Comparison of ENCODE assay signal across 8 mouse cellular contexts in genomic region chr1:46853317-46854035, GRCm38 (mm10). TPM values are rescaled to one million over a fixed set of nuclear protein-coding genes. Genes with fewer than 3 reads are reported as not detected.
DNase-seq lines count a peak whose midpoint lies in the region; ATAC-seq lines count a peak whose summit lies in the region.

No protein-coding gene starts in this region.

- no peaks in the 10 kb centered on the region for H3K9me3 ChIP-seq in heart, embryonic 14.5 days (ENCODE audit: control insufficient read depth, low read length)
- no peaks in the 10 kb centered on the region for H3K9me3 ChIP-seq in liver, embryonic 13.5 days (replicated peaks)
- no peaks in the 10 kb centered on the region for H3K9me3 ChIP-seq in stomach, embryonic 16.5 days (replicated peaks; ENCODE audit: control insufficient read depth, low read length)

- peaks cover 2 to 16% of the 10 kb centered on the region in 2 experiments for H3K4me1 ChIP-seq in heart, embryonic 14.5 days (ENCODE audit: control insufficient read depth in 2 of 2, insufficient read depth in 2 of 2, low read length in 2 of 2)
- peaks cover 34% of the 10 kb centered on the region for H3K4me1 ChIP-seq in liver, embryonic 13.5 days (replicated peaks)
- peaks cover 19% of the 10 kb centered on the region for H3K4me1 ChIP-seq in stomach, embryonic 16.5 days (ENCODE audit: control insufficient read depth, insufficient read depth, low read length)

- peak overlapping the region; percentile 99 to 100 for H3K27ac ChIP-seq in heart, embryonic 14.5 days (replicated peaks in 1 of 2; ENCODE audit: control insufficient read depth in 1 of 2, insufficient read depth in 1 of 2, low read depth in 2 of 2, low read length in 2 of 2)
- H3K27ac ChIP-seq in liver, embryonic 13.5 days: peak overlapping the region; percentile 92
- H3K27ac ChIP-seq in stomach, embryonic 16.5 days (ENCODE audit: low read length): peak overlapping the region; percentile 100

- peak; percentile 88 for ATAC-seq in erythroid progenitor cell, adult 5-6 weeks (replicated peaks; ENCODE audit: low FRiP score, poor library complexity, severe bottlenecking)
- ATAC-seq in heart, embryonic 14.5 days (ENCODE audit: insufficient number of reproducible peaks, insufficient read depth, low FRiP score, low read depth): peak; percentile 96
- peak; percentile 93 for ATAC-seq in liver, embryonic 13.5 days (ENCODE audit: low read depth)
- peak; percentile 95 for ATAC-seq in stomach, embryonic 16.5 days (ENCODE audit: insufficient read depth, low FRiP score)

- H3K4me2 ChIP-seq in heart, embryonic 14.5 days (ENCODE audit: low read length): peak overlapping the region; percentile 87
- H3K4me2 ChIP-seq in liver, embryonic 13.5 days: peak overlapping the region; percentile 91
- peak overlapping the region; percentile 68 for H3K4me2 ChIP-seq in stomach, embryonic 16.5 days (ENCODE audit: low read depth, low read length)

- under 1% methylated on average over 86 of the region's 86 CpGs for WGBS in heart, embryonic 14.5 days
- under 1% methylated on average over 86 of the region's 86 CpGs for WGBS in liver, embryonic 13.5 days (ENCODE audit: insufficient replicate concordance)
- WGBS in stomach, embryonic 16.5 days: under 1% methylated on average over 86 of the region's 86 CpGs

- peak overlapping the region; percentile 96 for H3K9ac ChIP-seq in heart, embryonic 14.5 days (ENCODE audit: low read length)
- peak overlapping the region; percentile 95 for H3K9ac ChIP-seq in liver, embryonic 13.5 days
- H3K9ac ChIP-seq in stomach, embryonic 16.5 days (ENCODE audit: low read length): peak overlapping the region; percentile 100

- H3K4me3 ChIP-seq in heart, embryonic 14.5 days (ENCODE audit: control insufficient read depth in 1 of 2, insufficient read depth in 1 of 2, low read depth in 1 of 2, low read length in 2 of 2): peak overlapping the region; percentile 96 to 97
- H3K4me3 ChIP-seq in liver, embryonic 13.5 days (replicated peaks): peak overlapping the region; percentile 90
- H3K4me3 ChIP-seq in stomach, embryonic 16.5 days (replicated peaks; ENCODE audit: low read length): peak overlapping the region; percentile 91

- no peaks in the 10 kb centered on the region for H3K36me3 ChIP-seq in heart, embryonic 14.5 days (ENCODE audit: control insufficient read depth, insufficient read depth, low read length)
- H3K36me3 ChIP-seq in liver, embryonic 13.5 days: no peaks in the 10 kb centered on the region
- no peaks in the 10 kb centered on the region for H3K36me3 ChIP-seq in stomach, embryonic 16.5 days (ENCODE audit: control insufficient read depth, insufficient read depth, low read length)

- peak; percentile 97 for DNase-seq in CD4-positive helper T cell, adult 2 months (ENCODE audit: low read depth, low spot score)
- peak; percentile 95 for DNase-seq in brain, embryonic 18.5 days (ENCODE audit: low read depth, low spot score)
- DNase-seq in kidney, postnatal 14 days: peak; percentile 98
- DNase-seq in liver, embryonic 13.5 days: peak; percentile 88
- DNase-seq in neural tube, embryonic 10.5 days (ENCODE audit: extremely low spot score, low spot score): peak; percentile 98

- H3K27me3 ChIP-seq in heart, embryonic 14.5 days (ENCODE audit: control insufficient read depth, insufficient read depth, low read length): no peaks in the 10 kb centered on the region
- no peaks in the 10 kb centered on the region for H3K27me3 ChIP-seq in liver, embryonic 13.5 days
- no peaks in the 10 kb centered on the region for H3K27me3 ChIP-seq in stomach, embryonic 16.5 days (ENCODE audit: control insufficient read depth, insufficient read depth, low read length)

RNA-seq across cellular contexts. Expression of gene Slc39a10, which starts 39.2 kb away (rescaled TPM):
- 5.0 and 6.7 TPM in 2 replicates for total RNA-seq in erythroid progenitor cell, adult 5-6 weeks (2015; ENCODE audit: low replicate concordance)
- 1.3 and 3.0 TPM in 2 replicates for total RNA-seq in erythroid progenitor cell, adult 5-6 weeks (2017; ENCODE audit: low replicate concordance)
- 27.0 and 27.8 TPM in 2 replicates for polyA plus RNA-seq in heart, embryonic 14.5 days (2014; fragmentation: Nextera tagmentation; extraction: Ambion mirVana)
- 4.5 and 5.9 TPM in 2 replicates for polyA plus RNA-seq in liver, embryonic 13.5 days (2015; fragmentation: Nextera tagmentation; extraction: Ambion mirVana)
- 46.9 and 47.2 TPM in 2 replicates for polyA plus RNA-seq in stomach, embryonic 16.5 days (2015; fragmentation: Nextera tagmentation; extraction: Ambion mirVana)

Comparison
In these comparisons a context has a peak if more than half of its experiments do, and no peak if none do; other contexts are left out.
1. Peak in every context shown above with its lines: DNase-seq, ATAC-seq, H3K4me3 ChIP-seq and H3K27ac ChIP-seq.